Mouse (Mus musculus): ENCODE measurements around the gene Srpr.

The Srpr gene

DNA sequence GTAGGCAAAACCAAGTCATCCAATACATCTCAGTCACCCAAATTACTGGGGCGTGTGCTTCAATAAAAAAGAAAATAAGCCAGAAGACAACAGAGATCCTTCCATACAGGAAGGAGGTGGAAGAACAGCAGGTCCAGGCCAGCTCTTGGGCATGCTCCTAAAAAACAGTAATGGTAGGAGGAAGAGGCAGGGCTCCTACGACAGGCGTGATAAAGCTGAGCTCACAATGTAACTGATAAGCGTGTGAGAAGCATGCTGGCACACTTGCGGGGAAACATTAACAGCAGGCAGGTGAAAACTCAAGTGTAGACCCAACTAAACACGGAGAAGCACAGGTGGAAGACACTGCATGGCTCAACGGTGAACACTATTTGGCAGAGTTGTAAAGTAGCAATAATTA is 57.4 kb downstream of the Srpr start:
- DNase-seq (ENCODE audit: low read depth, low spot score), result no peak

GRCm38 (mm10) chr9:35262418-35262817 is 62.4 kb downstream of the Srpr start:
- DNase-seq (ENCODE audit: low read depth, low spot score), result no peak

GRCm38 (mm10) chr9:35263431-35263830 is 63.5 kb downstream of the Srpr start:
- no peak for DNase-seq (ENCODE audit: low read depth, low spot score)

DNA sequence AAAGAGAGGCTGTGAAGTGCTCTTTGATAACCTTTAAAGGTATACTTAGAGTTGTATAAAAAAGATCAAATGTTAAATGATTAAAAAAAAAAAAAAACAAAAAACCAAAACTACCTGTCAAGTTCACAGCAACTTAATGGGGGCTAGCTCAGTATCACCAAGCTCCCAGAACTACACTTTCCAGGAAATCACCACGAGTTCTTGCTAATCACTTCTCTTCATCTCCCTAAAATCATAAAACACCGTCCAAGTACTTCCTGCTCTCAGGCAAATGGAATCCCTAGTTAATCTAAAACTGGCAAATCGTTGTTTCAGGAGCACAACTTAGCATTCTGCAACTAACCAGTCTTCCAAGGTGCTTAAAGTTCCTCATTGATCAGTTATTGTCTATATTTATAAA is 64.5 kb downstream of the Srpr start:
- DNase-seq (ENCODE audit: low read depth, low spot score), result no peak

- DNase-seq (ENCODE audit: low read depth, low spot score), result peak; percentile 95
Measured at GRCm38 (mm10) chr9:35267146-35267975, 67.4 kb downstream of the Srpr start, which contains the start of the genes Fam118b and Rpusd4. Gene Fam118b, minus strand, starts transcription at chr9:35267805. Gene Rpusd4, plus strand, starts transcription at chr9:35267865.

- DNase-seq (ENCODE audit: low read depth, low spot score), result peak; percentile 21
Measured at GRCm38 (mm10) chr9:35267976-35268715, 68.2 kb downstream of the Srpr start.

GRCm38 (mm10) chr9:35277855-35278365 is 77.9 kb downstream of the Srpr start:
- DNase-seq (ENCODE audit: low read depth, low spot score), result no peak

- DNase-seq (ENCODE audit: low read depth, low spot score), result no peak
Measured at GRCm38 (mm10) chr9:35278451-35278850, 78.5 kb downstream of the Srpr start.

GRCm38 (mm10) chr9:35282006-35282850 is 82.3 kb downstream of the Srpr start:
- DNase-seq (ENCODE audit: low read depth, low spot score), result peak; percentile 55

- DNase-seq (ENCODE audit: low read depth, low spot score), result no peak
Measured at GRCm38 (mm10) chr9:35282851-35283200, 82.9 kb downstream of the Srpr start.

GRCm38 (mm10) chr9:35283415-35284069 is 83.6 kb downstream of the Srpr start:
- no peak for DNase-seq (ENCODE audit: low read depth, low spot score)

GRCm38 (mm10) chr9:35284351-35284750 is 84.4 kb downstream of the Srpr start:
- DNase-seq (ENCODE audit: low read depth, low spot score), result no peak

DNA sequence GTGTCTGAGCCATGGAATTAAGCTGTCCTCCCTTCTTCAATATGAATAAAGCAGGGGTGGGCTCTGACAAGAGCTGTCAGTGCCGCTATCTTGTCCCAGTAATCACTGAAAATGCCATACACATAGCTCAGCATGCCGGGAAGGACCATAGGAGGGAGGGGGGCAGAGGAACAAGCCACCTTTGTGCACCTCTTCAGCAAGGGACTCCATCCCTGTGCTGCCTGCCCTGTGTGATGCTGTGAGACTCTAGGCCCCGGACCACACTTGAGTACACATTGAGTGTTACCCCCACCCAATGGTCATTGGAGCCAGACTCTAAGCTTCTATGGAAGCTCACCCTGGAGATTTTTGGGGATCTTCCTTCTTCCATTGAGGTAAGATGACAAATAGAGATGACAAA is 86.4 kb downstream of the Srpr start:
- DNase-seq (ENCODE audit: low read depth, low spot score), result no peak

- DNase-seq (ENCODE audit: low read depth, low spot score), result no peak
Measured at GRCm38 (mm10) chr9:35289992-35290391, 90.0 kb downstream of the Srpr start.

- DNase-seq (ENCODE audit: low read depth, low spot score), result no peak
Measured at GRCm38 (mm10) chr9:35290417-35290816, 90.4 kb downstream of the Srpr start.

GRCm38 (mm10) chr9:35290916-35291315 is 90.9 kb downstream of the Srpr start:
- no peak for DNase-seq (ENCODE audit: low read depth, low spot score)

DNA sequence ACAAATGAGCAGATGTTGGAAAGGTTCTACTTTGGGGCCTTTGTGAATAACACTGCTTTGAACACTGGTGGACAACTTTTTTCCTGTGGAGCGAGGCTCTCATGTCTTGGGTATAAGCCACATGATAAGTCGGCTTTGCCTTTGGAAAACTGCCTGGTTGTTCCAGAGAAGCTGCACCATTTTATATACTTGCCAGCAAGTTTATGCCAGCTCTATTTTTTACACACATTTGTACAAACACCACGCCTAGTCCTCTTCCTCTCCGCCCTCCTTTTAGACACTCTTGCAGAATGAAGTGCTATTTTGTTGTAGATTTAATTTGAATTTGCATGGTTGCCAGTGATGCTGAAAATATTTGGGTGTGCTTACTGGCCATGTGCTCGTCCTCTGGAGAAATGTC is 93.5 kb downstream of the Srpr start:
- no peak for DNase-seq (ENCODE audit: low read depth, low spot score)
